Mouse (Mus musculus) lung, embryonic 14.5 days (tissue): ENCODE measurements around the gene Syn3. TPM values are rescaled to one million over a fixed set of nuclear protein-coding genes. Genes with fewer than 3 reads are reported as not detected.

Experiments used
- ATAC-seq: fragments of 200-750 bp; cut with Nextera tagmentation; 2 replicates; pipeline ENCODE4 v1.8.0; 2017; ENCODE audit warnings: mild to moderate bottlenecking, moderate TSS enrichment, moderate library complexity; ENCODE audit not compliant: insufficient read depth
- DNase-seq: peaks from one replicate; pipeline ENCODE4 v3.0.0-alpha.2; 2015
- H3K27ac ChIP-seq: fragments of 300-500 bp; sonication (generic); 2 replicates; pipeline ENCODE4 v1.5.1; 2014; ENCODE audit warnings: low read depth, mild to moderate bottlenecking, moderate library complexity
- H3K27me3 ChIP-seq: fragments of 300-500 bp; sonication (generic); 2 replicates; pipeline ENCODE4 v1.6.1; 2014; ENCODE audit warnings: low read length, control low read depth; ENCODE audit not compliant: insufficient read depth
- H3K36me3 ChIP-seq: fragments of 300-500 bp; sonication (generic); 2 replicates; pipeline ENCODE4 v1.6.1; 2014; ENCODE audit warnings: control low read depth; ENCODE audit not compliant: insufficient read depth
- H3K4me1 ChIP-seq: fragments of 300-500 bp; sonication (generic); 2 replicates; pipeline ENCODE4 v1.6.1; 2014; ENCODE audit warnings: antibody characterized with exemption, control low read depth; ENCODE audit not compliant: insufficient read depth
- H3K4me2 ChIP-seq: fragments of 300-500 bp; sonication (generic); 2 replicates; pipeline ENCODE4 v1.6.1; 2014; ENCODE audit warnings: mild to moderate bottlenecking
- H3K4me3 ChIP-seq: fragments of 300-500 bp; sonication (generic); 2 replicates; pipeline ENCODE4 v1.5.1; 2014; ENCODE audit warnings: low read depth, low read length
- H3K9ac ChIP-seq: fragments of 300-500 bp; sonication (generic); 2 replicates; pipeline ENCODE4 v1.6.1; 2014
- H3K9me3 ChIP-seq: fragments of 300-500 bp; sonication (generic); 2 replicates; pipeline ENCODE4 v1.6.1; 2016; ENCODE audit warnings: low read depth, low read length, control low read depth
- CTCF ChIP-seq: IDR thresholded peaks from 2 replicates; pipeline ENCODE4 v1.5.1; 2016; ENCODE audit warnings: antibody characterized with exemption, low read depth
- WGBS: fragments of 180-500 bp; shearing (Covaris S2); extraction: QIAGEN DNeasy Blood & Tissue Kit; methylation state at CpG from one replicate; pipeline ENCODE4 v1.1.7; 2014; 5-methylcytosine and 5-hydroxymethylcytosine counted together
- polyA plus RNA-seq: library from polyadenylated mRNA; unstranded; fragments of >200 nt; fragmentation: Nextera tagmentation; extraction: Ambion mirVana; gene quantifications from 2 replicates; pipeline ENCODE4 v1.2.1, GENCODE M21; 2014

The Syn3 gene
- polyA plus RNA-seq, 1 experiment from 2014 or later = 2.4 TPM

- Histone ChIP-seq H3K4me2 (no peak overlapping the region), H3K9me3 (no peaks in the 10 kb centered on the region), H3K36me3 (no peaks in the 10 kb centered on the region), H3K4me1 (no peaks in the 10 kb centered on the region), H3K27me3 (no peaks in the 10 kb centered on the region), H3K9ac (no peak overlapping the region), H3K4me3 (no peak overlapping the region), H3K27ac (no peak overlapping the region)
- 25% methylated on average over 4 of the region's 4 CpGs for WGBS
- no peak for TF ChIP-seq CTCF
- DNase-seq = no peak
- peak; percentile 38; the same call in 1 of the 2 replicates for ATAC-seq
Observed at GRCm38 (mm10) chr10:86406952-86407351, 91.7 kb downstream of the Syn3 start.

GRCm38 (mm10) chr10:86398347-86398720, 100.4 kb downstream of the Syn3 start:
- H3K27ac ChIP-seq = no peak overlapping the region
- no peaks in the 10 kb centered on the region for H3K36me3 ChIP-seq
- no peak overlapping the region for H3K9ac ChIP-seq
- WGBS = 62% methylated on average over 2 of the region's 2 CpGs
- TF ChIP-seq CTCF = no peak
- peak; percentile 27 for DNase-seq
- no peaks in the 10 kb centered on the region for H3K4me1 ChIP-seq
- no peaks in the 10 kb centered on the region for H3K27me3 ChIP-seq
- ATAC-seq = no peak
- H3K4me2 ChIP-seq = no peak overlapping the region
- H3K4me3 ChIP-seq = no peak overlapping the region
- no peaks in the 10 kb centered on the region for H3K9me3 ChIP-seq

- no peak for TF ChIP-seq CTCF
- Histone ChIP-seq H3K27me3 (no peaks in the 10 kb centered on the region), H3K9ac (no peak overlapping the region), H3K4me2 (no peak overlapping the region), H3K9me3 (no peaks in the 10 kb centered on the region), H3K27ac (no peak overlapping the region), H3K4me1 (no peaks in the 10 kb centered on the region), H3K4me3 (no peak overlapping the region), H3K36me3 (no peaks in the 10 kb centered on the region)
- peak; percentile 54 for ATAC-seq
- WGBS = 42% methylated on average over 4 of the region's 4 CpGs
- DNase-seq = no peak
Observed at GRCm38 (mm10) chr10:86397577-86398346, 100.9 kb downstream of the Syn3 start.

GRCm38 (mm10) chr10:86392399-86392798, 106.3 kb downstream of the Syn3 start:
- no peaks in the 10 kb centered on the region for H3K27me3 ChIP-seq
- no peak overlapping the region for H3K27ac ChIP-seq
- H3K4me3 ChIP-seq = no peak overlapping the region
- H3K4me1 ChIP-seq = peaks cover 7% of the 10 kb centered on the region
- H3K9me3 ChIP-seq = no peaks in the 10 kb centered on the region
- 70% methylated on average over 3 of the region's 3 CpGs for WGBS
- DNase-seq = no peak
- no peak overlapping the region for H3K9ac ChIP-seq
- TF ChIP-seq CTCF = no peak
- H3K36me3 ChIP-seq = no peaks in the 10 kb centered on the region
- H3K4me2 ChIP-seq = no peak overlapping the region
- no peak for ATAC-seq

- Histone ChIP-seq H3K4me1 (peaks cover 11% of the 10 kb centered on the region), H3K9ac (no peak overlapping the region), H3K4me3 (no peak overlapping the region), H3K9me3 (no peaks in the 10 kb centered on the region), H3K36me3 (no peaks in the 10 kb centered on the region), H3K4me2 (no peak overlapping the region), H3K27ac (no peak overlapping the region), H3K27me3 (no peaks in the 10 kb centered on the region)
- no peak for TF ChIP-seq CTCF
- DNase-seq (no peak), ATAC-seq (no peak)
- 43% methylated on average over 2 of the region's 2 CpGs for WGBS
Observed at GRCm38 (mm10) chr10:86389913-86390312, 108.8 kb downstream of the Syn3 start.

GRCm38 (mm10) chr10:86389357-86389756, 109.3 kb downstream of the Syn3 start:
- H3K27ac ChIP-seq = no peak overlapping the region
- no peaks in the 10 kb centered on the region for H3K9me3 ChIP-seq
- H3K4me3 ChIP-seq = no peak overlapping the region
- H3K36me3 ChIP-seq = no peaks in the 10 kb centered on the region
- no peak overlapping the region for H3K9ac ChIP-seq
- ATAC-seq (no peak), DNase-seq (no peak)
- WGBS = 70% methylated on average over 3 of the region's 3 CpGs
- peaks cover 11% of the 10 kb centered on the region for H3K4me1 ChIP-seq
- no peak overlapping the region for H3K4me2 ChIP-seq
- H3K27me3 ChIP-seq = no peaks in the 10 kb centered on the region
- no peak for TF ChIP-seq CTCF

GRCm38 (mm10) chr10:86388803-86389202, 109.9 kb downstream of the Syn3 start:
- no peak overlapping the region for H3K27ac ChIP-seq
- no peak overlapping the region for H3K4me2 ChIP-seq
- no peak overlapping the region for H3K9ac ChIP-seq
- no peaks in the 10 kb centered on the region for H3K27me3 ChIP-seq
- DNase-seq (no peak), ATAC-seq (no peak)
- no peak for TF ChIP-seq CTCF
- no peaks in the 10 kb centered on the region for H3K9me3 ChIP-seq
- 75% methylated on average over 6 of the region's 6 CpGs for WGBS
- H3K4me1 ChIP-seq = peaks cover 11% of the 10 kb centered on the region
- H3K4me3 ChIP-seq = no peak overlapping the region
- H3K36me3 ChIP-seq = no peaks in the 10 kb centered on the region
